Mouse (Mus musculus) mature B cell (primary cell): Measurements from ENCODE around the gene Ufl1.
"Not testable (repeated sequence)": the region's sequence is repeated elsewhere in the genome, so short reads cannot be mapped to it uniquely, and the experiment has no call there.

Experiments
- in situ Hi-C: fragments of 300-500 bp; cut with MboI; formaldehyde crosslinking; loops from 2 replicates; pipeline ENCODE4 v1.14.3; 2019

Ufl1 gene

GRCm38 (mm10) chr4:25281671-25282038, at the start of gene Ufl1:
Gene Ufl1, minus strand, starts transcription at chr4:25281821.
- in situ Hi-C loops, result no loop called here

GRCm38 (mm10) chr4:25325684-25326220, 44.1 kb upstream of the Ufl1 start:
- in situ Hi-C loops, result no loop called here

GRCm38 (mm10) chr4:25322631-25323178, 41.1 kb upstream of the Ufl1 start:
- in situ Hi-C loops, result no loop called here

- in situ Hi-C loops, result no loop called here
Observed at GRCm38 (mm10) chr4:25313767-25314166, 32.1 kb upstream of the Ufl1 start.

GRCm38 (mm10) chr4:25285002-25285401, 3.4 kb upstream of the Ufl1 start:
- in situ Hi-C loops, result not testable (repeated sequence)

DNA sequence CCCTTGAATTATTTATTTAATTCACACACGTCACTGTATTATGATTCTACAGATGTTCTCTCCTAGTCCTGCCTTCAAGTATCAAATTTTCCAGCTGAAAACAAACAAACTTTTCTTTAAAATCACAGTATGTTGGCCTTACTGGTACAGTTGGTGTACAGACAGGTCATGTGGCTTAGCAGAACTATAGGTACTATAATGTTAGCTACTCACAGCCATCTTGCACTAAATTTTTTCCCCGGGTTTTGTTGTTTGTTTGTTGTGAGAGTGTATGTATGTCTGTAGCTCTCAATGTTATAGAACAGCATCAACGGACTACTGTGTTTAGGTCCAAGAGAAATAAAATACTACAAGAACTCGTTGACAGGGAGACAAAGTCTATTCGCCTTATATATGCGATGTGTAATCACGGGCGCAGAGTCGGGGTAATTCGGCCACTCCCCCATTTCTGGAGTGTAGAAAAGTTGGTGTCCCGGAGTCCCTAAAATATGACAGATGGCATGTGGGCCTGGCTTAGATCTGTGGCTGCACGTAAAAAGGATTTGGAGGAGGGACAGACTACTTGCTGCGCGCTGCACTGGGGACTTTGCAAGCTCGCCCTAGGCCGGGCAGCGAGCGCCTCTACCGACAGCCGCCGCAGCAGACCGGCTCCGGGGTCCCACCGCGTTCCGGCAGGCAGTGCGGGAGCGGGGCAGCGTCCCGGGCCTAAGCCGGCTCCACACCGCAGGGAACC, 517 bp downstream of the Ufl1 start:
- in situ Hi-C loops, result no loop called here

DNA sequence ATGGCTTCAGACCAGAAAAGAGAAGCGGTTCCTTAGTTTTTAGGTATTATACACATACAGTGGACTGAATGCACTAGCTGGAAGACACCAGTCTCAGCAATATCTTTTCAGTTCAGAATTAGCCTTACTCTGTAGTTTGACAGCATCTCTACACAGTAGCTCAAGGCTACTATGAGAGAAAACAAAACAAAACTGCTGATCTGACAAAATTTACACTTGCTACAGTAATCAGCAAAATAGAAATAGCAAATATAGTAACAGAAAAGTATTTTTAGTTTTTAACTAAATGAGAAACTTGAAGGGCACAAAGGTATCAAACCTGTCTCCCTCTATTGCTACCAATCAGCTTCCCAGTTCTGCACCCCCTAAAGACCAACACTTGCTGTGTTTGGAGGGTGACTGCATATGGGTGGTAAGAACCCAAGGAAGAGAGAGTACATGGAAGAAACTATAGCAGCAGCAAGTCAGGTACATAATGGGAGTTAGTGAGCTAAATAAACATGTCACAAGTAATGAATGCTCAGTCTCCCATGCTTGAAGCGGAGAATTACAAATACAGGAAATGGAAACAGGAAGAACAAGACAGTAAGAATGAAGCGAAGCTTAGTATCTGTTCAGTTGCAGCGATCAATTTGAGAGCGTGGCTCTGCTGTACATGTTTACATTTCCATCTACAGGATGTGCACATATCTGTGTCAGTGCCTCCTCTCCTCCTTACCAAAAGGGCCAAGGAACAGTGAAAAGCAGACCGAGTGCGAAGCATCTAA, 8.6 kb downstream of the Ufl1 start:
- in situ Hi-C loops, result no loop called here

- in situ Hi-C loops, result no loop called here
Observed at GRCm38 (mm10) chr4:25271926-25272325, 9.7 kb downstream of the Ufl1 start.

DNA sequence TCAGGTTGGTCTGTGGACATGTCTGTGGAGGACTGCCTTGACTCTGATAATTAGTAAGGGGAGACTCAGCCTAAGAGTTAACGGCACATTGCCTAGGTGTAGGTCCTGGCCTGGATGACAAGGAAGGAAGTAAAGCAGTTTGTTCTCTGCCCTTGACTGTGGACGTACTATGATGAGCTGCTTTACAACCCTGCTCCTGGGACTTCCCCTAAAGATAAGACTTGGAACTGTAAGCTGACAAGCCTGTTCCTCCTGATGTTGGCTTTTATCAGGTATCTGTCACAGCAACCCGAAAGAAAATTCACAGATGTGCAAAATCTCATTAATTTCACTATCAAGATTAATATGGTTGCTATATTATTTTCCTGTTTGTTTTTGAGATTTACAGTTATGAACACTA, 14.5 kb downstream of the Ufl1 start:
- in situ Hi-C loops, result no loop called here

- in situ Hi-C loops, result no loop called here
Observed at GRCm38 (mm10) chr4:25257822-25258398, 23.7 kb downstream of the Ufl1 start.

GRCm38 (mm10) chr4:25242776-25243175, 38.8 kb downstream of the Ufl1 start, which contains the start of gene Fhl5:
Gene Fhl5, minus strand, starts transcription at chr4:25242876.
- in situ Hi-C loops, result no loop called here

- in situ Hi-C loops, result not testable (repeated sequence)
Observed at GRCm38 (mm10) chr4:25235663-25236062, 46.0 kb downstream of the Ufl1 start.

GRCm38 (mm10) chr4:25233767-25234166, 47.9 kb downstream of the Ufl1 start:
- in situ Hi-C loops, result not testable (repeated sequence)

GRCm38 (mm10) chr4:25232546-25232945, 49.1 kb downstream of the Ufl1 start:
- in situ Hi-C loops, result no loop called here

GRCm38 (mm10) chr4:25227527-25227926, 54.1 kb downstream of the Ufl1 start:
- in situ Hi-C loops, result no loop called here

DNA sequence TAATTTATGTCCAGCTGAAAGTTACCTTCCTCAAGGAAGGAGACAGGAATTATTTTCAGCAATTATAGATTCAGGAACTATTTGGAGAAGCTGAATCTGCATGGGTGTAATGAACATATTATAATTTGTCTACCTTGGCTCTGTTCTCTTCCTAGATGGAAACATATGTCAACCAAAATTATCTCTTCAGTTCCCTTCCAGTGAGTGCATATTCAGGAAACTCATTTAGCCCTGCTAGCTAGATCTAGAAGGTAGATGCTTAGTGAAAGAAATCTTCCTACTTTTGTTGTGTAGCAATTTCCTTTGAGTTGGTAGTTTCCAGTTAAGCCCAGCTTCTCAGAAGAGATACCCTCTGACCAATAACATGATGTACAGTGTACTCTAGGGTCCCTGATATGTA, 59.7 kb downstream of the Ufl1 start:
- in situ Hi-C loops, result no loop called here

DNA sequence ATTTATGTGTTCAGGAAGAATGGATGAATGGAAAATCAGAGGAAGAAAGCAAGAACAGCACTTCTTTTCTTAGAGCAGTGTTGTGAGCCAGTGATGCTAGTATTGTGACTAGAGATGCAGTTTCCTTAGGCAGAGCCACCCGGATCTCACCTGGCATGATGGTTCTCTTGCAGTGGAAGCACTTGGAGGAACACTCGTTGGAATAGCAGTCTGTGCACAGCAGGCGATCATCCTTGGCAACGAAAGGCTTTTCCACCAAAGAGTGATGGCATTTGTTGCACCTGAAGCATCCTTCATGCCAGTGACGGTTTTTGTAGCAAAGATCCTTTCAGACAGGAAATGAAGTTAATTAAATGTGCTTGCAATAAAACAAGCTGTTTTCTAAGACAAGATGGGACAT, 68.2 kb downstream of the Ufl1 start:
- in situ Hi-C loops, result no loop called here

DNA sequence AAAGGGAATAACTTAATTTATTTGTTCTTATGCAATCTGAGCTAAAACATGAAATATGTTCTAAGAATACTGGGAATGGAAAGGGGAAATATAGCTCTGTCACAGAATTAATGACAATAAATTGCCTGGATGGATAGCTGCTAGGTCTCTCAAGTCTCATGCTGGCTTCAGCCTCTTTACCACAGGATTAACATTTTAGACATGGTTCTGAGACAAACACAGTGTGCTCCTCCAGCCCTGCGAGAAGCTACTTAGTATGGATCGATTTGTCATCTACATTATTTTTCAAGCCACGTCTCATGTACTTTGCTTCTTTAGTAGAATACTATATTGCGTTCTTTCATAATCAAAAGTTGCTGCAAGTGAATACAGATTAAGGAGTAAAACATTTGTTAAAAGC, 75.5 kb downstream of the Ufl1 start:
- in situ Hi-C loops, result no loop called here
